Comparison of ENCODE assay signal across 17 mouse cellular contexts in the genomic region with DNA sequence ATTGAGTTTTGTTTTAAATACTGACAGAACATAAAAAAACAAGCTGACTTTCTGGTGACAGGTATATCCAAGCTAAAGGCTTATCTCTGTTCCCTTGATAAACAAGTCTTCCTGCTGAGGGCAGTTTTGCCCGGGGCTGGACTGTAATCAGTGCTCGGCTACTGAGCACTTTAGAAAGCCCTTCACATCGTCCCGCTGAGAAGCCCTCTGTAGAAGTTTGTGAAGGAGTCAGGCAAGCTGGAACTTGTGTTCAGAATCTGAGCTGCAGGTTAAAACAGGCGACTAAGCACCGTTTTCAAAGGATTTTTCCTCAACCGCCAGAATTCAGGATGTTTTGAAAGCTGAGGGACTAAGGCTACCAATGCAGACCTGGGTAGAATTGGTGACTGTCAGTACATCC. TPM values are rescaled to one million over a fixed set of nuclear protein-coding genes. Genes with fewer than 3 reads are reported as not detected.
DNase-seq lines count a peak whose midpoint lies in the region; ATAC-seq lines count a peak whose summit lies in the region.
"Had no signal": no experiment of that assay in that cellular context is flagged by ENCODE, and none has a peak within 500 bp of the region (broad histone marks: within the 10 kb centered on the region; RNA-seq: fewer than 3 reads in every experiment).

No protein-coding gene starts in this region.

- peaks cover 34% of the 10 kb centered on the region for H3K4me1 ChIP-seq in midbrain, embryonic 10.5 days
- H3K4me1 ChIP-seq in midbrain, embryonic 16.5 days (ENCODE audit: control insufficient read depth, insufficient read depth, low read length), result peaks cover 5% of the 10 kb centered on the region; the same call in 1 of the 2 replicates
- H3K4me1 ChIP-seq in embryonic facial prominence, embryonic 11.5 days (ENCODE audit: control insufficient read depth, insufficient read depth, low read length), result no peaks in the 10 kb centered on the region
- H3K4me1 ChIP-seq in liver, embryonic 15.5 days (replicated peaks), result peaks cover 24% of the 10 kb centered on the region

- peak overlapping the region; percentile 50; the same call in 1 of the 2 replicates for H3K27ac ChIP-seq in midbrain, embryonic 10.5 days (replicated peaks)
- H3K27ac ChIP-seq in midbrain, embryonic 16.5 days (ENCODE audit: low read length), result no peak overlapping the region
- H3K27ac ChIP-seq in embryonic facial prominence, embryonic 11.5 days (replicated peaks; ENCODE audit: low read depth, low read length), result no peak overlapping the region
- no peak overlapping the region for H3K27ac ChIP-seq in liver, embryonic 15.5 days (replicated peaks)
- H3K27ac ChIP-seq: midbrain, embryonic 13.5 days; neural tube, embryonic 13.5 days had no signal

- no peaks in the 10 kb centered on the region for H3K9me3 ChIP-seq in midbrain, embryonic 10.5 days (replicated peaks)
- H3K9me3 ChIP-seq in midbrain, embryonic 16.5 days (replicated peaks; ENCODE audit: control insufficient read depth, low read length, poor library complexity, severe bottlenecking), result no peaks in the 10 kb centered on the region
- no peaks in the 10 kb centered on the region for H3K9me3 ChIP-seq in embryonic facial prominence, embryonic 11.5 days (replicated peaks; ENCODE audit: control insufficient read depth, low read length)
- no peaks in the 10 kb centered on the region for H3K9me3 ChIP-seq in liver, embryonic 15.5 days (replicated peaks)
- H3K9me3 ChIP-seq: midbrain, embryonic 13.5 days; neural tube, embryonic 13.5 days had no signal

- no peak overlapping the region for H3K9ac ChIP-seq in midbrain, embryonic 16.5 days (ENCODE audit: low read depth, low read length)
- H3K9ac ChIP-seq in embryonic facial prominence, embryonic 11.5 days (replicated peaks; ENCODE audit: low read length), result no peak overlapping the region; the same call in 1 of the 2 replicates
- H3K9ac ChIP-seq in liver, embryonic 15.5 days, result no peak overlapping the region
- H3K9ac ChIP-seq: midbrain, embryonic 13.5 days; neural tube, embryonic 13.5 days had no signal

- H3K36me3 ChIP-seq in midbrain, embryonic 10.5 days, result no peaks in the 10 kb centered on the region
- no peaks in the 10 kb centered on the region for H3K36me3 ChIP-seq in midbrain, embryonic 16.5 days (ENCODE audit: control insufficient read depth, insufficient read depth, low read length)
- H3K36me3 ChIP-seq in embryonic facial prominence, embryonic 11.5 days (replicated peaks; ENCODE audit: control insufficient read depth, insufficient read depth, low read depth, low read length), result no peaks in the 10 kb centered on the region
- no peaks in the 10 kb centered on the region for H3K36me3 ChIP-seq in liver, embryonic 15.5 days (replicated peaks)
- H3K36me3 ChIP-seq: midbrain, embryonic 13.5 days; neural tube, embryonic 13.5 days had no signal

- H3K4me3 ChIP-seq in midbrain, embryonic 10.5 days, result peak overlapping the region; percentile 22
- no peak overlapping the region for H3K4me3 ChIP-seq in midbrain, embryonic 16.5 days (ENCODE audit: low read depth, low read length)
- no peak overlapping the region for H3K4me3 ChIP-seq in embryonic facial prominence, embryonic 11.5 days (ENCODE audit: low read depth, low read length)
- no peak overlapping the region for H3K4me3 ChIP-seq in liver, embryonic 15.5 days (replicated peaks)
- H3K4me3 ChIP-seq: midbrain, embryonic 13.5 days; neural tube, embryonic 13.5 days had no signal

- under 1% methylated on average over 7 of the region's 7 CpGs for WGBS in midbrain, embryonic 10.5 days
- WGBS in midbrain, embryonic 16.5 days, result 2% methylated on average over 7 of the region's 7 CpGs
- WGBS in embryonic facial prominence, embryonic 11.5 days, result 2% methylated on average over 7 of the region's 7 CpGs
- 9% methylated on average over 7 of the region's 7 CpGs for WGBS in liver, embryonic 15.5 days (ENCODE audit: insufficient replicate concordance)

- DNase-seq in heart, adult 11 months, result peak; percentile 54
- DNase-seq in heart, adult 9 months (ENCODE audit: low spot score in 2 of 2), result no peak
- no peak for DNase-seq in midbrain, embryonic 10.5 days (ENCODE audit: low spot score)
- peak; percentile 71 for DNase-seq in embryonic facial prominence, embryonic 11.5 days (ENCODE audit: low spot score)
- no peak for DNase-seq in gastrocnemius, adult 8-10 months (ENCODE audit: low spot score in 2 of 2)
- DNase-seq in left cerebral cortex, postnatal 10 days (ENCODE audit: extremely low spot score in 1 of 2, low spot score in 2 of 2), result no peak
- DNase-seq: cerebellum, postnatal 36 days; gastrocnemius, postnatal 14 days; kidney, adult 11 months; right cerebral cortex, adult 18-20 months; thymus, adult 18-20 months had no signal

- H3K27me3 ChIP-seq in midbrain, embryonic 10.5 days (ENCODE audit: low read depth, poor library complexity, severe bottlenecking), result no peaks in the 10 kb centered on the region
- H3K27me3 ChIP-seq in midbrain, embryonic 16.5 days (ENCODE audit: control insufficient read depth, insufficient read depth, low read depth, low read length), result peaks cover 2% of the 10 kb centered on the region
- no peaks in the 10 kb centered on the region for H3K27me3 ChIP-seq in embryonic facial prominence, embryonic 11.5 days (ENCODE audit: control insufficient read depth, insufficient read depth, low read length)
- no peaks in the 10 kb centered on the region for H3K27me3 ChIP-seq in liver, embryonic 15.5 days
- H3K27me3 ChIP-seq: midbrain, embryonic 13.5 days; neural tube, embryonic 13.5 days had no signal

- ATAC-seq in midbrain, embryonic 16.5 days, result no peak
- no peak for ATAC-seq in embryonic facial prominence, embryonic 11.5 days (replicated peaks; ENCODE audit: insufficient number of reproducible peaks, low FRiP score, low TSS enrichment, low read depth)
- no peak for ATAC-seq in liver, embryonic 15.5 days (ENCODE audit: insufficient read depth)
- ATAC-seq: lung, postnatal 0 days; midbrain, embryonic 13.5 days had no signal

- H3K4me2 ChIP-seq in midbrain, embryonic 16.5 days (ENCODE audit: low read length), result no peak overlapping the region
- H3K4me2 ChIP-seq in embryonic facial prominence, embryonic 11.5 days (ENCODE audit: low read depth, low read length), result no peak overlapping the region
- H3K4me2 ChIP-seq in liver, embryonic 15.5 days, result peak overlapping the region; percentile 23
- H3K4me2 ChIP-seq: midbrain, embryonic 13.5 days; neural tube, embryonic 13.5 days had no signal

- intact Hi-C loops in left cerebral cortex, postnatal 10 days (cut with DNase I), result no loop called here

RNA-seq across cellular contexts. Expression of a gene that starts 7.1 kb away (rescaled TPM):
- 134 and 148 TPM in 2 replicates for polyA plus RNA-seq in midbrain, embryonic 10.5 days (2016; fragmentation: Nextera tagmentation; extraction: Ambion mirVana)
- 17.1 and 24.0 TPM in 2 replicates for polyA plus RNA-seq in midbrain, embryonic 16.5 days (2015; fragmentation: Nextera tagmentation; extraction: Ambion mirVana)
- 138 and 149 TPM in 2 replicates for polyA plus RNA-seq in embryonic facial prominence, embryonic 11.5 days (2014; fragmentation: Nextera tagmentation; extraction: Ambion mirVana)
- polyA plus RNA-seq in liver, embryonic 15.5 days (2015; fragmentation: Nextera tagmentation; extraction: Ambion mirVana), result 16.3 and 18.5 TPM in 2 replicates
- total RNA-seq in gastrocnemius, adult 8-10 months (2022), result under 1 TPM; 0.10 to 0.19 (median 0.16) TPM
- total RNA-seq in left cerebral cortex, postnatal 10 days (2021), result 1 to 10 TPM; 1.2 TPM
- total RNA-seq: layer of hippocampus, adult 18-20 months had no signal

RNA-seq across cellular contexts. Expression of a gene that starts 41.9 kb away (rescaled TPM):
- polyA plus RNA-seq in midbrain, embryonic 10.5 days (2016; fragmentation: Nextera tagmentation; extraction: Ambion mirVana), result 121 and 126 TPM in 2 replicates
- polyA plus RNA-seq in midbrain, embryonic 16.5 days (2015; fragmentation: Nextera tagmentation; extraction: Ambion mirVana), result 105 and 141 TPM in 2 replicates
- 53.3 and 55.5 TPM in 2 replicates for polyA plus RNA-seq in embryonic facial prominence, embryonic 11.5 days (2014; fragmentation: Nextera tagmentation; extraction: Ambion mirVana)
- 41.2 and 42.3 TPM in 2 replicates for polyA plus RNA-seq in liver, embryonic 15.5 days (2015; fragmentation: Nextera tagmentation; extraction: Ambion mirVana)
- total RNA-seq in gastrocnemius, adult 8-10 months (2022), result 10 to 100 TPM; 11.4 to 15.3 (median 14.3) TPM
- total RNA-seq in left cerebral cortex, postnatal 10 days (2021), result 10 to 100 TPM; 66.7 to 68.8 TPM

Comparison
In these comparisons a context has a peak if more than half of its experiments do, and no peak if none do; other contexts are left out.
1. DNase-seq: peak in heart, adult 11 months (single experiment) and embryonic facial prominence, embryonic 11.5 days (single experiment); none in heart, adult 9 months (0 of 2), midbrain, embryonic 10.5 days (single experiment), gastrocnemius, adult 8-10 months (0 of 2) and left cerebral cortex, postnatal 10 days (0 of 2).